Mouse (Mus musculus) gastrocnemius, postnatal 10 days (tissue): Measurements from ENCODE around the gene Klc4. TPM values are rescaled to one million over a fixed set of nuclear protein-coding genes. Genes with fewer than 3 reads are reported as not detected.

Experiments used
- DNase-seq: peaks from one replicate; pipeline ENCODE4 v3.0.0; 2021; ENCODE audit warnings: mixed read lengths
- total RNA-seq, 2 experiments: library from RNA; stranded (reverse); gene quantifications; 2 replicates each; pipeline ENCODE4 v1.2.3; 2021

The Klc4 gene
- total RNA-seq, 2 experiments from 2014 or later = 18.7 to 19.5 TPM

DNA sequence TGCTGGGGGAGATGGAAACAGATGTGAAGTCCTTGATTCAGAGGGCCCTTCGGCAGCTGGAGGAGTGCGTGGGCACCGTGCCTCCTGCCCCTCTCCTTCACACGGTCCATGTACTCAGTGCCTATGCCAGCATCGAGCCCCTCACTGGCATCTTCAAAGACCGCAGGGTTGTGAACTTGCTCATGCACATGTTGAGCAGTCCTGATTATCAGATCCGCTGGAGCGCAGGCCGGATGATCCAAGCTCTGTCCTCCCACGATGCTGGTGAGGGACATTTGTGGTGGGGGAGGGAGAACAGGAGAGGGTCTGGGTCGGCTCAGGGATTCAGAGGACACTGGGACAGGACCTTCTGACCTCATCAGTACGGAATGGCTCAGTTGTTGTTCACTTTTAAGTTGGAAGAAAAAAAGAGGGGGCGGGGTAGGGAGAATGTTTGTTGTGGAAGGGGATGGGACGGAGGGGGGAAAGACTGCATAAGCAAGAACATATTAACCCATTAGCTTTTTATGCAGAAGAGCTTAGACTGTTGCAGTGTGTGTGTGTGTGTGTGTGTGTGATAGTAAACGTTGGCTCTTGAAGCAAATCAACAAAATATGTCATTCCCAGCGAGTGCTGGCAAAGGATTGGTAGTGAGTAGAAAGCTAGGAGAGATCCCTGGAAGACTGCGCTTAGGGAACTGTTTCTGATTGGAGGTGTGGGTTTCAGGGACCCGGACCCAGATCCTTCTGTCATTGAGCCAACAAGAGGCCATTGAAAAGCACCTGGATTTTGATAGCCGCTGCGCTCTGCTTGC, 6.1 kb upstream of the Klc4 start:
- DNase-seq = no peak

DNA sequence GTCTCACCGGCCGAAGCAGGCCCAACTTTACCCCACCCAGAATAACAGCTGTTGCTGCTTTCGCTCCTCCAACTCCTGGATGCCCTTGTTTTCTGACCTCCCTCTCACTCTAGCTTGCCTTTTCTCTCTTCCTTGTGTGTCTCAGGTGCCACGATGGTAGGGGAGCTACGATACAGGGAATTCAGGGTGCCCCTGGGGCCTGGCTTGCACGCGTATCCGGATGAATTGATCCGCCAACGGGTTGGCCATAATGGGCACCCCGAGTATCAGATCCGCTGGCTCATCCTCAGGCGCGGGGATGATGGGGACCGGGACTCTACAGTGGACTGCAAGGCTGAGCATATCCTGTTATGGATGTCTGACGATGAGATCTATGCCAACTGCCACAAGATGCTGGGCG, 5.5 kb upstream of the Klc4 start:
- no peak for DNase-seq

DNA sequence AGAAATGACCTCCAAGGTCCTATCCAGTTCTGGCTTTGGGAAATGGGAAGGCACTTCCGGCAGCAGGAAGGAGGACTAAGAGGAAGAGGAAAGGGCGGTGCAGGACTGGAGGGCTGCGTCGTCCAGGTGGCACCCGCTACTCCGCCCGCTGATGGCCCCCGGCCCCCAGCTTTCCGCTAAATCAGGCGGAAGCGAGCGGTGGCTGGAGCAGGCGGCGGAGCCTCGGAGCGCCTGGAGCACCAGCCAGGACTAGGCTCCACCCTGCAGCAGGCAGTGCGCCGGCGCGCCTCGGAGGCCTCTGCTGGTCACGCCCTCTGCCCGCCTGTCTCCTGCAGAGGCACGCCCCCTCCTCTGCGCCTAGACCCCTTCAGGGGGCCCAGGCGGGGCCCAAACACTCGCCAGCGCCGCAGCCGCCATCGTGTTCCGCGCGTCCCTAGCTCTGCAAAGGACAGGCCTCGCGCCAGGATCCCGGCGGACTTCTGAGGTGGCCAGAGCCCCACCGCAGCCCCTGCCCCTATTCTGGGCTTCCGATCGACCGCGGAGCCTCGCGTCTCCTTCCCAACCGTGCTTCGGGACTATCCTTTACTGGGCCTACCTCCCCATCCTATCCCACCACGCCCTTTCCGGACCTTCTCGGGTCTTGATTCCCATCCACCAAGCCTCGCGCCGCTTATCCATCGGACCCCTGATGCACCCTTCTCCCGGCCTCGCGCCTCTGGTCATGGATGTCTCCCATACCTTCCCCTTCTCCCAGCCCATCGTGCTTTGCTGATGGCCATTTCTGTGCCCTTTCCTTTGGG, 4.6 kb upstream of the Klc4 start, which contains the start of gene Cul7:
Cul7 (plus strand) TSS at position 106 of the 800 bp plus-strand sequence.
- DNase-seq = peak; percentile 92

DNA sequence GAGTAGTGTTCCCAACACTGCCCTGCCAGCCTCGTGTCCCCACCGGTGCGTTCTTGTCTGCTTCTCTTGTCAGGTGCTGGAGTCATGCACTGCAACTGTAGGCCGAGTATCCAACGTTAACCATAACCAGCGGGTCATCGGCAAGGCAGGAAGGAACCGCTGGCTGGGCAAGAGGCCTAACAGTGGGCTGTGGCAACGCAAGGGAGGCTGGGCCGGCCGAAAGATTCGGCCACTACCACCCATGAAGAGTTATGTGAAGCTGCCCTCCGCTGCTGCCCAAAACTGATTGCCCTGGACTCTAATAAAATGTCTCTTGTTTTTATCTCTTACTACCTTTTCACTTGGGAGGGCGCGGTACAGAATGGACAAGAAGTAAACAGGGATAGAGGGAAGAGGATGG, 4.0 kb upstream of the Klc4 start:
- DNase-seq = no peak

DNA sequence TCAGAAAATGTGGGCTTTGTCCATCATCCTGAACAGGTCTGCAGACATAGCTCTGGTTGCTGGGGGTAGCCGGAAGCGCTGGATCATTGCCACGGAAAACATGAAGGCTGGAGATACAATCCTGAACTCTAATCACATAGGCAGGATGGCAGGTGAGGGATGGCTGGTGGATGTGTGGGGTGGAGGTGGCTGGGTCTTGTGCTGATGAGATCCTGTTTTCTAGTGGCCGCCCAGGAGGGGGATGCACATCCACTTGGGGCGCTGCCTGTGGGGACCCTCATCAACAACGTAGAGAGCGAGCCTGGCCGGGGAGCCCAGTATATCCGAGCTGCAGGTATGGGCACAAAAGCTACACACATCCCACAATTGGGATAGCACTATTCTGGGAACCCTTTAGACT, 2.6 kb upstream of the Klc4 start:
- no peak for DNase-seq

DNA sequence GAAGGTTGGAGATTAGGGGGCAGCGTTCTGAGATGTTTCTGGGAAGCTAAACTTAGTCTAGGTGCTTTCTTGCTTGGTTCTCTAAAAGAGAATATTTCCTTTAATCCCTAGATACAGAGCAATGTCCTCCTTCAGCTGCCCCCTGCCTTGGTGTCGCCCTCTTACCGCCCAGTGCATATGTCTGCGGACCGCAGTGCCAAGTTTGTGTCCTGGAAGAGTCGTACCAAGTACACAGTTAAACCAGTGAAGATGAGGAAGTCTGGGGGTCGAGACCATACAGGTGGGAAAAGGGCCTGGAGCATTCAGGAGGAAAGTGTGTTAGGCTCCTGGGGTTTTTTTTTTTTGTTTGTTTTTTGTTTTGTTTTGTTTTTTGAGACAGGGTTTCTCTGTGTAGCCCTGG, 1.5 kb upstream of the Klc4 start:
- no peak for DNase-seq

DNA sequence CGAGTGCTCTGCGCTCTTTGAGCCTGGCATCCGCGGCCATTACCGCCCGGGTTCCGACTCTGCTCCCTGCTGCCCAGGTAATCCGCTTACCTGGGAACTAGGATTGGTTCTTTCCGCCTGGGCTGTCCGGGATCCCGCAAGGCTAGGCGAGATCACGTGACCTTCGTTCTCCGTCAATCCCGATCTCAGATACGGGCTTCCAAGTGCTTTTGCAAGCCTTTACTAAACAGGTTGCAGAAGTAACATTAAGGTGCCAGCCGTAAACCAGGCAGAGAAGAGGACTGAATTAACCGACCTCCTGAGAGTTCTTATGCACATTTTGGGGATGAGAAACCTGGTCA, 470 bp upstream of the Klc4 start:
- no peak for DNase-seq

DNA sequence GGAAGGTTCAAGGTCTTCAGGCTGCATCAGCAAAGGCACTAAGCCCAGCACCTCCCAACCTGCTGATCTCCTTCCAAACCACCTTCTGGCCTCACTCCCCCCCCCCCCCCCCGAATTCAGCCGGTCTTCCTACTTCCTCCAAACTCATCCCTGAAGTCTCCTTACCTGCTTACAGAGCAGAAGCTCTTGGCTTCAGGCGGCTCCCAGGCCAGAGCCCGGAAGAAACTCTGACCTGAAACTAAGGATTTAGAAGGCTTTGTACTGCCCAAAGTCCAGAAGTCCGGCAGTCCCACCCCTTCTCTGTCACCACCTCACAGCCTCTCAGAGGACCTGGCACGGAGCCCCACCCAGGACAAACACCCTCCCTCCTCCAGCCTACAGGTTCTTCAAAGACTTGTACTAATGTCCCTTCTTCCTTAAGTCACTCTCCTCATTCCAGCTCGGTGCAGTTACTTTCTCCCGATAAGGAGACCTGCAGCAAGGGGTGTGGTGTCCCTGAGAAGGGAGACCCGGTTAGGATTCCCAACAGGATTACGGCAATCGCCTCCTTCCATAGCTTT, 826 bp downstream of the Klc4 start:
- peak; percentile 60 for DNase-seq

DNA sequence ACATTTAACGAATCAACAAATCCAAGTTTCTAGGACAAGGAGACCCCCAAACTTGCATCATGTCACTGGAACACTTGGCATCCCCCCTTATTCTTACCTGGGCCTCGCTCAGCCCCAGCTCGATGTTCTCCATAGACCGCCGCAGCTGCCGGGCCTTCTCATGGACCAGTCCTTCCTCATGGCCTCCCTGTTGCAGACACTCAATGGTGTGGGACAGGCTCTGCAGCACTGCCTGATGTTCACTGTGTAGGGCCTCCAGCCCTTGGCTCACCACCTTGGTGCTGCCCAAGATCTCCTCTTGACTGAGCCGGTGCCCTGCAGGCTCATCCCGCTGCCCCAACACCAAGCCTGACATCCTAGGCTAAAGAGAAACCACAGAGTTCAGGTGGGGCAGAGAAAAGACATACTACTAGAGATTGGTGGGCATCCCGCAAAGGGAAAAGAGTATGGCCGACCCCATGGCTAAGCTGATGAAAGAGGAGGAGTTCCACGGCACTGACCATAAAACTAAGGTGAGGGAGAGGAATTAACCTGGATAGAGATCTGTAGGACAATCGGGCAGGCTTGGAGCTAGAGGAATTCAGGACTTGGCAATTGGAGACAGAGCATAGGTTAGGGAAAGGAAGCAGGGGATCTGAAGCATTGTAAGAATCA, 1.5 kb downstream of the Klc4 start:
- DNase-seq = no peak

DNA sequence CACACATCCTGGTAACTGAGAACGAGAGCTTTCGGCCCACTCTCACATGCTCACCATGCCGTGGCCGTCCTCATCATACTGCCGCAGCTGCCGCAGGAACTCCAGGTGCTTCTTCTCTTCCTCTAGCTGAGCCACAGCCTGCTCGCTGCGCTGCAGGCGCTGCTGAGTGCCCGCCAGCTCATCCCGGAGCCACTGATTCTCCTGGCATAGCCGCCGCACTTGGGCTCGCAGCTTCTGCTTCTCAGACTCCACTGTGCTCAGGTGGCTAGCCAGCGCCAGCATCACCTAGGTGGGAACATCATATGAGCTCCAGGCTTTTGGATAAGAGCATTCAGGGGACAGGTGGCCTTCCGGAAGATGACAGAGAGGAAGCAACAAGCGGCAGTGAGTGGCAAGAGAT, 3.8 kb downstream of the Klc4 start:
- DNase-seq = no peak

DNA sequence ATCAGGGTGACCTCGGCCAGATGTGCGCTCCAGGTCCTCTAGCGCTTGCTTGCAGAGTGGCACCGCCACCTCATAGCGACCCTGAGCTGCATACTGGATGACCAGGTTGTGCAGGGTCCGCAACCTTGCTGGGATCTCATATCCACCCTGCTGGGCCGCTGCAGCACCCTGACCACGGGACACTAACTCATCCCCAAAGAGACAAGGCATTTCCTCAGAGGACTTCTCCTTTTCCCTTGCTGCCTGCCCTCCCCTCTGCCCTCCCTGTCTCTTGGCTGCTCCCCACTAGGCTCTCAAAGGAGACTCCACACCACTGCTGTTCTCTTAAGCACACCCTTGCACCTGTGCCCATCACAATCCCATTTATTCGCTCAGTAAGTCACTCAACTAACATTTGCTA, 5.9 kb downstream of the Klc4 start:
- DNase-seq = no peak

DNA sequence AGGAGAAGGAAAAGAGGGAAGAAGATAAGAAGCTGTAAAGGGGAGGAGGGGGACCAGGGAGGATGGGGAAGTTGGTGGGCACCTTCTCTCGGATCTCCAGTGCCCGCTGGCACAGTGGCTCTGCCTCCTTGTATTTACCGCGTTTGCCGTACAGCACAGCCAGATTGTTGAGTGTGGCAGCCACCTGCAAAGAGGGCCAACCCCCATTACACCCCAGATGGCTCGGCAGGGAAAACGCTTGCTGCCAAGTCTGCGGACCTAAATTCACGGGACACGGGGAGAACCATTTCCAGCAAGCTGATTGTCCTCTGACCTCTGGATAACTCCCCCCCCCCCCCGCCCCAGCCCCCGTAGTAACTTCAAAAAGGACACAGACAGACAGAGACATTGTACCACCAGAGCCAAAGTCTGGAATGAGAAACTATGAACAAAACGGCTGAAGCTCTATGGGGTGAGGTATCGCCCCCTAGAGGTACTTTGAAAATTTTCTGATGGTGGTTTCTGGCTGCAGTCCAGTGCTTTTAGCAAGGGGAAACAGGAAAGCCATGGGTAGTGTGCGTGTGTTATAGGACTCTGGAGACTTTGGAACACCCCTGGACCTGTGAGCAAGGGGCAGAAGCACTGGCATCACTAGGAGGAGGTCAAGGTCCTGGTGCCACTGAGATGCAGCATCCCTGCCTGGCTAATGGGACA, 8.8 kb downstream of the Klc4 start:
- peak; percentile 70 for DNase-seq

DNA sequence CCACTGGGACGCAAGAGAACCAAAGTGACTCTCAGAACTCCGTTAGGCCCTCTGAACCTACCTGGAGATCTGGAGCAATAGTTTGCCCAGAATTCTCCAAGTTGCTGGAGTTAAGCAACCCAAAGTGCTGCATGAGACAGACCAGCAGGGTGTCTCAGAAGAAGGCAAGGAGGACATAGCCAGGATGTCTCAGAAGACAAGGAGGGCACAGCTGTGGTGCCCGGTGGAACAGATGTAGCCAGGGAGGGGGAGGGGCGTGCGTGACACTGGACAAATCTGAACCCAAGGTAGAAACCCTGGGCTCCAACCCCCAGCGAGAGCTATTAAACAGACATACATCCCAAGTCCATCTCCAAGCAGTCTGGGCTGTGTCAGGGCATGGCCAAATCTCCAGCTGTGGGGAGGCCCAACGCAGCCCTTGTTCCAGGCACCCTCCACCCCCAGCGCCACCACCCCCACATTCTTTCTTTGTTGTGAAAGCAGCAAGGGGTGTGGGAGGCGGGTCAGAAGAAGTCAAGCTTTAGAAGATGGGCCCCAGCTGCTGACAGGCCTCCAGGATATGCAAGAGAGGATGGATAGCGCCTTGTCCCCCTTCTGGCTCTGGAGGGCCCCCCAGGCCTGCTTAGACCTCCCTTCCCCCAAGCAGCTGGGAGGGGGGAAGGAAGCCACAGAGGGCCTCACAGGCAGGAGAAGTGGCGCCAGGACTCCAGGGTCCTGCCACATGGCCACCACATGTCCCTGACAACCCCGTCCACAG, 16.0 kb downstream of the Klc4 start:
- DNase-seq = peak; percentile 31

DNA sequence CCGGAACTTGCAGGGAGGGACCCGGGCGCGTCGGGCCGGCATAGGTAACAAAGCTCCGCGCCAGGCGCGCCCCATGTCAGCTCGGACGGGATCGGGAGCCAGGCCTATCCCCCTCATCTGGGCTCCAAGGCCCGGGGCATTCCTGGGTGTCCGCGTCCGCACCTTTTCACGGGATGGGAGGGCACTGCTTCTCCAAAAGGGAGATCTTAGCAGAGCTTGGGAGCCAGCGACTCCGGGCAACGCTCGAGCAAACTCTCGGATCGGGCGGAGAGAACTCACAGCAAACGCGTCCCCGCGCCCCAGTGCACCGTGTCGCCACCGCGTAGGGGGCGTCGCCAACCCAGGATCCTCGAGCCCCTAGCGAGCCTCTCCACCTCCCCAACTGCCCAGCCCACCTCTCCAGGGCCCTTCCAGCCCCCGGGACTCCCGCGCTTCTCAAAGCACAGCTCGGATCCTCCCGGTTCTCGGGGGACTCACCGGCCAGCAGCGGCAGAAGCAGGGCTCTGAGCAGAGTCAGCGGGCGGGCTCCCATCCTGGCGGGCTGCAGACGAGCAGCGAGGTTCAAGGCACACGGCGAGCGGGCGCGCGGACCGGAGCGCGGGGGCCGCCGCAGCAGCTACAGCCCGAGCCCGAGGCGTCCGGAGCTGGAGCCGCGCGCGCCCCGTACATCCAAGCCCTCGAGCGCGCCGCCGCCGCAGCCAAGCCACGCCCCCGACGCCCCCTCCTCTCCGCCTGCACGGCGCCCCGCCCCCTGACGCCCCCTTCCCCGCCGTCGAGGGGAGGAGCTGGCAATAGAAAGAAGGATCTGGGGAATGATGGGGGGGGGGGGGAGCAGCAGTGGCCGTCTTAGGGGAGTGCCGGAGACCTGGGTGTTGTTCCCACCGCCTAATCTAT, 16.8 kb downstream of the Klc4 start, which contains the start of gene Ptk7:
Ptk7 (minus strand) TSS at position 714 of the 894 bp plus-strand sequence.
- peak; percentile 75 for DNase-seq

DNA sequence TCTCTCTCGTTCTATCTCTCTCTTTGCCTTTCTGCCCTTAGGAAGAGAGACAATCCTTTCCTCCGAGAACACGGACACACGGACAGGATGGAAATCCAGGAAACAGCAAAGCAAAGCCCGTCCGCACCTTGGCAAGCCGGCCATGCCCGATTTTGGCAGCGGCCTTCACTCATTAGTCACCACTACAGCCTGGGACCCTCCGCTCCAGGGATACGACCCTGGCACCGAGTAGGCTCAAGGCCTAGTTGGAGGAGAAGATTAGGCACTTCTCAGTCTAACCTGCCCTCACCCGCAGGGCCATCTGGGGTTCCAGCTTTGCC, 17.4 kb downstream of the Klc4 start:
- DNase-seq = no peak

DNA sequence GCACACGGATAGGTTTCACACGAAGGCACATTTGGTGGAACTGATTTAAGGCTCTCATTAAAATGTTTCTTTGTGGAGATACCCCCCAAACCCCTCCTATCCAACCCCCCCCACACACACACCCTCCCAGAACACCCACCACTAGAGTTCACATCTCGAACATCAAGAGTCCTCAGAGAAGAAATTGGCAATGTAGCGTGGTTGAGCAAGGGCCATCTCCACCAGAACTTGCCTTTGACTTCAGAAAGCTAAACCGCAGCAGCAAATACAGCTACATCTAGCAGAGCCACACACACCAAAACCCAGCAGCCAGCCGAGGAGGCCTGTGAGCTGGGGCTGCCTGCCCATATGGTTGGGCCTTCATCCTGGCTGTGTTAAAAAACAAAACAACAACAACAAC, 18.4 kb downstream of the Klc4 start:
- DNase-seq = no peak

DNA sequence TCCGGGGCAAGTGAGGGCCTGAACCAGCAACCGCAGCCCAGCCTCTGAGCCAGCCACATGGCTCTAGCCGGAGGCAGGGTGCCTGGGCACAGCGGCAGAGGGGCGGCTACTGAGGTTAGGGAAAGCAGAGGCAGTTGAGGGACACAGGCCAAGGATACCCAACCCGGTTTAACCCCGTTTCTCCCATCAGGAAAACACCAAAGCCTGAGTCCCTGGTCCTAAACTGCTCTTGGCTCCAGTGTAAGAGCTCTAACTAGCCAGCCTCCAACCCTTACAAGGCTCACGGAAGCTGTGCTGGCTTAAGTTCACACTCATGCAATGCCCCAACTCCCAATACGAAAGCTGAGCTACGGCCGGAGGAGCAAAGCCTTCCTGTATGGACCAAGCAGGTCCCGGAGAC, 21.2 kb downstream of the Klc4 start:
- peak; percentile 29 for DNase-seq

DNA sequence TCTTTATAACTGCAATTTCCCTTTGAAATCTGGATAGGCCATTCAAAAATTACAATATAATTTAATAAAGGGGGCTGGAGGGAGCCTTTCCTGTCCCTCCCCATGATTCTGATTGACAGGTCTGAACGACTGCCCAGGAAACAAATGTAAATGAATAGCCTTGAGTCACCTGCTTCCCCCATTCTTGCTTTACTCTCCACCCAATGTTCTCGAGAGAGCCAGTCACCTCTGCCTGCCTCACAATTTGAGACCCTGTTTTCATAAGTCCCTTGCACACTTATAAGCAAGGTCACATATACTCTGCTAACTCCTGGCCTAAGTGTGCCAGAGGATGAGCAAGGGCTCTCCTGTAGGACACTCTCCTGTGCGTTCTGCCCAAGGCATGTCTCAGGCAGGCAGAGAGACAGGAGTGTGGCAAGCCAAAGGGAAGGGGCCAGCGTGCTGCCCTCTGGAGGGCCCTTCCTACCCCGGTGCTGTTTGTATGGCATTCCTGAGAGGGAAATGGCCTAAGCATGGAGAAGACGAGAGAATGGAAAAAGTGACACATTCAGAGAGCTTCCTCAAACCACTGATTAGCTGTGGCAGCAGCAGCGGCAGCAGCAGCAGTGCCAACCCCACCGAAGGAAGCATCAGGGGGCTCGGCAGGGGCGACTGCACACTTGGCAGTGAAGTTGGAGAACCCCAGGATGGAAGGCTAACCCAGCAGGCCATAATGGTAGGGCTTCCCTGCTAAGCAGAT, 21.8 kb downstream of the Klc4 start:
- DNase-seq = no peak

DNA sequence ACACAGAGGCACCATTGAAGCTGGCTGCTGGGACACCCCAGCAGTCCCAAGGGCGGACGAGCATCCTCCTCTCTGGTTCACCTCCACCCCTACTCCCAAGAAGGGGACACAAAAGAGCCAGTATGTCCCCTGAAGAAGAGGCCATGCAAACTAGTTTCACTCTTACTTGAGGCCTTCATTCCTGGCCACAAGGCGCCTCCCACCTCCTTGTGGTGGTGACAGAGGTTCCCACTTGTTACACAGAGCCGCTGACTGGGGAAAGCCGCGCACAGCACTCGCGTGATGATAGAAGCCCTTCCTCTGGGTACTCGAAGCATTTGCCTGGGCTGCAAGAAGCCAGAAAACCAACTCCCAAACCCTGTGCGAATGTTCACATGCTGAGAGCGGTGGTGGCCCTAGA, 23.6 kb downstream of the Klc4 start:
- no peak for DNase-seq

DNA sequence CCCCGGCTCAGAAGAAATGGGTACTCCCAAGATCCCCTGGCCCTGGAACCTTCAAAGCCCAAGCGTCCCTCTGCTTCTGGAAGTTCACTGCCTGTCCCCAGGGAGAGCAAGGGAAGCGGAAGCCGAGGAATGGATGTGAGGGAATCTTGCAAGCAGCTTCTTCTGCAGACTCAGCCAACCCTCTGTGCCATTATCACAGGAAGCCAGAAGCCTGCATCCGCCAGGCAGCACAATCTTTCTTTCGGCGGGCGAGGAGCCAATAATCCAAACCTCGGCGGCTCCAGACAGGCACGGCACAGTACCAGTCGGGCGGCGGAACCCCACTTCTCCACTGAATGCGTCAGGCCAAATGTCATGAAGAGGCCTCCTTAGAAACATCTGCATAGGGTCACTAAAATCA, 24.5 kb downstream of the Klc4 start:
- DNase-seq = peak; percentile 53
